In the genomic region with DNA sequence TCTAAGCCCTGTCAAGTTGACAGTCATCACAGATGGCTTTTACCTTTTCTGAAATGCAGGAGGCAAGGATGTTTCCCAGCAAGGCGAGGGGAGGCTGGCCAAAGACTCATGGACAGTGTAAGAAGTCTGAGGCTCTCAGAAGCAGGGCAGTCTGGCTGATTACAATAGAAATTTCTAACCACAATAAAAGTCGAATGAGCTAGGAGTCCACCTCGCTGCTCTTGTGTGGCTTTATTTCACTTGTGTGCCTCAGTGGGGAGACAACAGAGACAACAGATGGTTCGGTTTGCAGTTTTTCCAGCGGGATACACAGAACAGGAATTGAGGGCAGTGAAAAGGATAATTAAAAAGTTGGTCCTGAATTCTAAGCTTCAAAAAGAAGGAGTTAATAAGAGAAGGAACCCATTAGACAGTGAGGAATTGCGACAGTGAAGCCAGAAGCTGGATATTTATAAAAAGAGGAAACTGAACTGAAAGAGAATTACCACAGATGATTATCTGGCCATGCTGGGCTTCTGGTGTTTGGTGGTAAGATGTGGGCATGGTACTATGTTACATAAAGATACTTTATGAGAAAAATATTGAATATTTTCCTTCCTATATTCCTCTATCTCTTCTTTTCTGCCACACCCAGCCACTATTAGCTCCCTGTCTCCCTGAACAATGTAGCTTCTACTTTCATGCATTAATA, we compare ENCODE assay signal across 21 mouse cellular contexts. TPM values are rescaled to one million over a fixed set of nuclear protein-coding genes. Genes with fewer than 3 reads are reported as not detected.
DNase-seq lines count a peak whose midpoint lies in the region; ATAC-seq lines count a peak whose summit lies in the region.
"Had no signal": no experiment of that assay in that cellular context is flagged by ENCODE, and none has a peak within 500 bp of the region (broad histone marks: within the 10 kb centered on the region; RNA-seq: fewer than 3 reads in every experiment).

No protein-coding gene starts in this region.

- ATAC-seq in megakaryocyte, adult 5-6 weeks (ENCODE audit: poor library complexity, severe bottlenecking) = peak; percentile 93
- no peak for ATAC-seq in erythroblast, adult 5-6 weeks (replicated peaks; ENCODE audit: low FRiP score, poor library complexity, severe bottlenecking)
- ATAC-seq: liver, embryonic 12.5 days; midbrain, embryonic 16.5 days had no signal

- H3K4me3 ChIP-seq in brown adipose tissue, adult 24 weeks (ENCODE audit: insufficient read depth, low read depth, low read length) = no peak overlapping the region
- H3K4me3 ChIP-seq: embryonic facial prominence, embryonic 12.5 days; heart, adult 2 months; heart, embryonic 15.5 days; kidney, embryonic 15.5 days; limb, embryonic 10.5 days; liver, embryonic 12.5 days; lung, embryonic 15.5 days had no signal

- DNase-seq in cerebellum, adult 11-12 months = peak; percentile 27
- no peak for DNase-seq in cerebellum, postnatal 36 days
- DNase-seq in 416B (ENCODE audit: low read depth) = peak; percentile 91
- no peak for DNase-seq in left cerebral cortex, adult 9 months (ENCODE audit: low spot score in 2 of 2)
- no peak for DNase-seq in gastrocnemius, adult 18-20 months (ENCODE audit: low spot score)
- DNase-seq: adrenal gland, postnatal 14 days; gastrocnemius, postnatal 10 days; heart, adult 2 months; layer of hippocampus, postnatal 36 days; right cerebral cortex, postnatal 14 days; thymus, postnatal 25 days had no signal

- H3K4me1 ChIP-seq in brown adipose tissue, adult 24 weeks (ENCODE audit: control insufficient read depth, insufficient read depth, insufficient read length, low read length) = peaks cover 17% of the 10 kb centered on the region; the same call in 1 of the 2 replicates
- H3K4me1 ChIP-seq: embryonic facial prominence, embryonic 12.5 days; kidney, embryonic 15.5 days; limb, embryonic 10.5 days; liver, embryonic 12.5 days; lung, embryonic 15.5 days had no signal

- peak overlapping the region; percentile 54 for H3K27ac ChIP-seq in brown adipose tissue, adult 24 weeks (replicated peaks; ENCODE audit: low read depth, low read length)
- H3K27ac ChIP-seq: embryonic facial prominence, embryonic 12.5 days; heart, adult 2 months; heart, embryonic 15.5 days; kidney, embryonic 15.5 days; limb, embryonic 10.5 days; liver, embryonic 12.5 days; lung, embryonic 15.5 days had no signal

RNA-seq across cellular contexts. Expression of gene Ndufb3, which starts 31.9 kb away (rescaled TPM):
- 1,018 and 1,120 TPM in 2 replicates for polyA plus RNA-seq in brown adipose tissue, adult 24 weeks (2012; ENCODE audit: insufficient read depth, insufficient read length, missing spikeins)
- total RNA-seq in megakaryocyte, adult 5-6 weeks (2015) = 147 and 149 TPM in 2 replicates
- total RNA-seq in megakaryocyte, adult 5-6 weeks (2017) = 84.0 and 115 TPM in 2 replicates
- total RNA-seq in gastrocnemius, adult 18-20 months (2021) = 100 to 1,000 TPM; 166 to 200 TPM
- 42.4 and 43.4 TPM in 2 replicates for total RNA-seq in erythroblast, adult 5-6 weeks (2015; ENCODE audit: low replicate concordance)
- 8.7 and 18.5 TPM in 2 replicates for total RNA-seq in erythroblast, adult 5-6 weeks (2017; ENCODE audit: low replicate concordance)

RNA-seq across cellular contexts. Expression of gene Fam126b, which starts 32.0 kb away (rescaled TPM):
- polyA plus RNA-seq in brown adipose tissue, adult 24 weeks (2012; ENCODE audit: insufficient read depth, insufficient read length, missing spikeins) = 25.8 and 36.1 TPM in 2 replicates
- 12.5 and 13.0 TPM in 2 replicates for total RNA-seq in megakaryocyte, adult 5-6 weeks (2015)
- total RNA-seq in megakaryocyte, adult 5-6 weeks (2017) = 14.6 and 23.1 TPM in 2 replicates
- total RNA-seq in gastrocnemius, adult 18-20 months (2021) = 10 to 100 TPM in 1 of 2 experiments, 1 to 10 TPM in 1; 9.5 to 12.4 TPM
- 3.8 and 5.4 TPM in 2 replicates for total RNA-seq in erythroblast, adult 5-6 weeks (2015; ENCODE audit: low replicate concordance)
- total RNA-seq in erythroblast, adult 5-6 weeks (2017; ENCODE audit: low replicate concordance) = 4.7 and 4.9 TPM in 2 replicates

Comparison
In these comparisons a context has a peak if more than half of its experiments do, and no peak if none do; other contexts are left out.
1. DNase-seq: peak in cerebellum, adult 11-12 months (single experiment) and 416B (single experiment); none in cerebellum, postnatal 36 days (0 of 2), left cerebral cortex, adult 9 months (0 of 2) and gastrocnemius, adult 18-20 months (single experiment).